8 mouse cellular contexts compared by ENCODE assay signal in genomic region chr5:125433793-125434337, GRCm38 (mm10). TPM values are rescaled to one million over a fixed set of nuclear protein-coding genes. Genes with fewer than 3 reads are reported as not detected.
DNase-seq lines count a peak whose midpoint lies in the region; ATAC-seq and TF ChIP-seq lines count a peak whose summit lies in the region.

Gene Dhx37, minus strand, starts transcription at chr5:125434121.

- peaks cover 2% of the 10 kb centered on the region for H3K4me1 ChIP-seq in ES-Bruce4 (ENCODE audit: control insufficient read depth, insufficient read depth, low read length)
- H3K4me1 ChIP-seq in forebrain, embryonic 13.5 days, result peaks cover 11% of the 10 kb centered on the region
- peaks cover 17% of the 10 kb centered on the region for H3K4me1 ChIP-seq in liver, postnatal 0 days (ENCODE audit: insufficient read depth)
- peaks cover 7% of the 10 kb centered on the region for H3K4me1 ChIP-seq in neural tube, embryonic 14.5 days (ENCODE audit: control insufficient read depth, insufficient read depth, low read length)

- peak; percentile 41 for TF ChIP-seq POLR2A in ES-Bruce4 (IDR thresholded peaks at IDR 0.05; ENCODE audit: insufficient read depth, low read length)

- no peaks in the 10 kb centered on the region for H3K9me3 ChIP-seq in ES-Bruce4 (replicated peaks; ENCODE audit: control insufficient read depth, insufficient read depth, low read length, poor library complexity, severe bottlenecking)
- no peaks in the 10 kb centered on the region for H3K9me3 ChIP-seq in forebrain, embryonic 13.5 days (replicated peaks)
- no peaks in the 10 kb centered on the region for H3K9me3 ChIP-seq in liver, postnatal 0 days (ENCODE audit: low read length)
- no peaks in the 10 kb centered on the region for H3K9me3 ChIP-seq in neural tube, embryonic 14.5 days (ENCODE audit: control insufficient read depth, low read length)

- intact Hi-C loops in heart, postnatal 10 days (cut with DNase I), result loop anchor here (2.0 kb wide), 1 partner anchor 25 kb away; no protein-coding TSS in a partner anchor

- DNase-seq in heart, postnatal 10 days, result peak; percentile 93 to 95
- DNase-seq in large intestine, adult 2 months (ENCODE audit: low read depth, low spot score), result peak; percentile 82
- peak; percentile 96 for DNase-seq in liver, postnatal 0 days
- DNase-seq in testis, postnatal 10 days (ENCODE audit: low spot score), result peak; percentile 95

- H3K4me2 ChIP-seq in forebrain, embryonic 13.5 days, result peak within 1 kb of the TSS; percentile 94
- peak within 1 kb of the TSS; percentile 100 for H3K4me2 ChIP-seq in liver, postnatal 0 days (ENCODE audit: low read depth, low read length)
- H3K4me2 ChIP-seq in neural tube, embryonic 14.5 days (ENCODE audit: low read depth, low read length), result peak within 1 kb of the TSS; percentile 75

- peak; percentile 94 for ATAC-seq in cerebellum, adult (ENCODE audit: insufficient number of reproducible peaks, low FRiP score, low TSS enrichment)
- ATAC-seq in forebrain, embryonic 13.5 days, result peak; percentile 97
- peak; percentile 95 for ATAC-seq in liver, postnatal 0 days
- ATAC-seq in neural tube, embryonic 14.5 days (ENCODE audit: low read depth), result peak; percentile 97

- no peak for TF ChIP-seq CTCF in ES-Bruce4 (IDR thresholded peaks at IDR 0.05; ENCODE audit: low read depth, low read length)
- TF ChIP-seq CTCF in liver, postnatal 0 days (IDR thresholded peaks at IDR 0.05; ENCODE audit: low read depth), result no peak

- no peak for TF ChIP-seq EP300 in ES-Bruce4 (IDR thresholded peaks at IDR 0.05; ENCODE audit: insufficient read depth, low read depth, low read length)
- TF ChIP-seq EP300 in liver, postnatal 0 days (IDR thresholded peaks at IDR 0.05; ENCODE audit: low read depth), result no peak

- peak within 1 kb of the TSS; percentile 73 for H3K27ac ChIP-seq in ES-Bruce4 (ENCODE audit: insufficient read depth, low read length)
- H3K27ac ChIP-seq in forebrain, embryonic 13.5 days, result peak within 1 kb of the TSS; percentile 37; the same call in 1 of the 2 replicates
- peak within 1 kb of the TSS; percentile 84 for H3K27ac ChIP-seq in liver, postnatal 0 days (ENCODE audit: low read depth)
- 0 out of 2 replicates have a peak within 1 kb of the TSS, but pooled peaks have one; percentile 22 for H3K27ac ChIP-seq in neural tube, embryonic 14.5 days (ENCODE audit: low read depth, low read length)

- no peaks in the 10 kb centered on the region for H3K27me3 ChIP-seq in ES-Bruce4 (ENCODE audit: control insufficient read depth, insufficient read depth, low read length, poor library complexity, severe bottlenecking)
- H3K27me3 ChIP-seq in forebrain, embryonic 13.5 days, result no peaks in the 10 kb centered on the region
- no peaks in the 10 kb centered on the region for H3K27me3 ChIP-seq in liver, postnatal 0 days (ENCODE audit: insufficient read depth, low read length)
- H3K27me3 ChIP-seq in neural tube, embryonic 14.5 days (ENCODE audit: control insufficient read depth, insufficient read depth, low read length), result no peaks in the 10 kb centered on the region

- H3K36me3 ChIP-seq in ES-Bruce4 (ENCODE audit: control insufficient read depth, insufficient read depth, low read length, poor library complexity, severe bottlenecking), result peaks cover 16% of the 10 kb centered on the region
- peaks cover 30% of the 10 kb centered on the region for H3K36me3 ChIP-seq in forebrain, embryonic 13.5 days (ENCODE audit: poor library complexity, severe bottlenecking)
- peaks cover 24% of the 10 kb centered on the region for H3K36me3 ChIP-seq in liver, postnatal 0 days (replicated peaks; ENCODE audit: insufficient read depth, low read length)
- peaks cover 22% of the 10 kb centered on the region for H3K36me3 ChIP-seq in neural tube, embryonic 14.5 days (ENCODE audit: control insufficient read depth, insufficient read depth, low read length)

- H3K9ac ChIP-seq in ES-Bruce4 (ENCODE audit: low read depth, poor library complexity, severe bottlenecking), result peak within 1 kb of the TSS; percentile 94
- H3K9ac ChIP-seq in forebrain, embryonic 13.5 days, result peak within 1 kb of the TSS; percentile 79
- peak within 1 kb of the TSS; percentile 97 for H3K9ac ChIP-seq in liver, postnatal 0 days (replicated peaks)
- peak within 1 kb of the TSS; percentile 76 for H3K9ac ChIP-seq in neural tube, embryonic 14.5 days (replicated peaks; ENCODE audit: low read depth, low read length)

- WGBS in forebrain, embryonic 13.5 days, result under 1% methylated on average over 46 of the region's 46 CpGs
- under 1% methylated on average over 46 of the region's 46 CpGs for WGBS in large intestine, adult 2 months
- WGBS in liver, postnatal 0 days (ENCODE audit: insufficient replicate concordance), result under 1% methylated on average over 46 of the region's 46 CpGs
- WGBS in neural tube, embryonic 14.5 days, result under 1% methylated on average over 46 of the region's 46 CpGs

- peak within 1 kb of the TSS; percentile 94 for H3K4me3 ChIP-seq in ES-Bruce4 (ENCODE audit: low read depth, low read length)
- peak within 1 kb of the TSS; percentile 62 for H3K4me3 ChIP-seq in forebrain, embryonic 13.5 days
- peak within 1 kb of the TSS; percentile 92 for H3K4me3 ChIP-seq in liver, postnatal 0 days (ENCODE audit: low read depth, low read length)
- peak within 1 kb of the TSS; percentile 79 for H3K4me3 ChIP-seq in neural tube, embryonic 14.5 days (ENCODE audit: low read depth, low read length)

RNA-seq across cellular contexts. Expression of gene Dhx37, which starts in this region (rescaled TPM):
- 35.2 and 42.3 TPM in 2 replicates for polyA plus RNA-seq in ES-Bruce4 (2011; ENCODE audit: insufficient read depth, insufficient read length, low read depth, missing spikeins)
- polyA plus RNA-seq in forebrain, embryonic 13.5 days (2015; fragmentation: Nextera tagmentation; extraction: Ambion mirVana), result 10.2 and 12.3 TPM in 2 replicates
- total RNA-seq in heart, postnatal 10 days (2021), result 10 to 100 TPM; 13.2 to 14.7 TPM
- 16.4 and 19.5 TPM in 2 replicates for polyA plus RNA-seq in large intestine, adult 2 months (2012; rRNA removed)
- 3.3 and 3.4 TPM in 2 replicates for polyA plus RNA-seq in liver, postnatal 0 days (2015; fragmentation: Nextera tagmentation; extraction: Ambion mirVana)
- polyA plus RNA-seq in neural tube, embryonic 14.5 days (2014; fragmentation: Nextera tagmentation; extraction: Ambion mirVana), result 8.5 and 8.6 TPM in 2 replicates

Comparison
In these comparisons a context has a peak if more than half of its experiments do, and no peak if none do; other contexts are left out.
1. Peak in every context shown above with its lines: DNase-seq, ATAC-seq, H3K4me3 ChIP-seq and H3K27ac ChIP-seq.
2. H3K27ac ChIP-seq: peak in every context shown above with its lines; median percentile 84 in liver, postnatal 0 days; 73 in ES-Bruce4; 37 in forebrain, embryonic 13.5 days; 22 in neural tube, embryonic 14.5 days.